Mouse (Mus musculus) midbrain, postnatal 0 days (tissue): Measurements from ENCODE around the gene Rfxank. TPM values are rescaled to one million over a fixed set of nuclear protein-coding genes. Genes with fewer than 3 reads are reported as not detected.

ENCODE experiments used
- ATAC-seq: fragments of 200-750 bp; cut with Nextera tagmentation; 2 replicates; pipeline ENCODE4 v1.8.0; 2017; ENCODE audit warnings: moderate number of reproducible peaks, mild to moderate bottlenecking, moderate TSS enrichment, moderate library complexity; ENCODE audit not compliant: low FRiP score
- DNase-seq: peaks from one replicate; pipeline ENCODE4 v3.0.0-alpha.2; 2015; ENCODE audit warnings: low spot score
- H3K27ac ChIP-seq: fragments of 300-500 bp; sonication (generic); 2 replicates; pipeline ENCODE4 v1.5.1; 2014; ENCODE audit warnings: low read depth, mild to moderate bottlenecking, low read length, mixed read lengths
- H3K27me3 ChIP-seq: fragments of 300-500 bp; sonication (generic); 2 replicates; pipeline ENCODE4 v1.6.1; 2014; ENCODE audit warnings: low read length, control low read depth, mixed read lengths; ENCODE audit not compliant: insufficient read depth
- H3K36me3 ChIP-seq: fragments of 300-500 bp; sonication (generic); 2 replicates; pipeline ENCODE4 v1.6.1; 2014; ENCODE audit warnings: low read length, control low read depth, mixed read lengths; ENCODE audit not compliant: insufficient read depth
- H3K4me1 ChIP-seq: fragments of 300-500 bp; sonication (generic); 2 replicates; pipeline ENCODE4 v1.6.1; 2014; ENCODE audit warnings: mild to moderate bottlenecking, control low read depth, antibody characterized with exemption, low read length, mixed read lengths; ENCODE audit not compliant: insufficient read depth
- H3K4me2 ChIP-seq: fragments of 300-500 bp; sonication (generic); 2 replicates; pipeline ENCODE4 v1.6.1; 2014; ENCODE audit warnings: low read depth, mild to moderate bottlenecking, low read length, mixed read lengths; ENCODE audit not compliant: poor library complexity, severe bottlenecking
- H3K4me3 ChIP-seq: fragments of 300-500 bp; sonication (generic); 2 replicates; pipeline ENCODE4 v1.5.1; 2014; ENCODE audit warnings: low read depth, mild to moderate bottlenecking, low read length, moderate library complexity
- H3K9ac ChIP-seq: fragments of 300-500 bp; sonication (generic); replicated peaks from 2 replicates; pipeline ENCODE4 v1.6.1; 2014; ENCODE audit warnings: mild to moderate bottlenecking, low read length, moderate library complexity, mixed read lengths; ENCODE audit not compliant: poor library complexity, severe bottlenecking
- H3K9me3 ChIP-seq: fragments of 300-500 bp; sonication (generic); 2 replicates; pipeline ENCODE4 v1.6.1; 2016; ENCODE audit warnings: low read length, control low read depth
- CTCF ChIP-seq: IDR thresholded peaks from 2 replicates; pipeline ENCODE4 v1.5.1; 2016; ENCODE audit warnings: antibody characterized with exemption, mild to moderate bottlenecking
- WGBS: fragments of 180-500 bp; shearing (Covaris S2); extraction: QIAGEN DNeasy Blood & Tissue Kit; methylation state at CpG from one replicate; pipeline ENCODE4 v1.1.7; 2014; 5-methylcytosine and 5-hydroxymethylcytosine counted together
- polyA plus RNA-seq: library from polyadenylated mRNA; unstranded; fragments of >200 nt; fragmentation: Nextera tagmentation; extraction: Ambion mirVana; gene quantifications from 2 replicates; pipeline ENCODE4 v1.2.1, GENCODE M21; 2015
- total RNA-seq: library from RNA; depleted of rRNA; stranded (reverse); fragments of >200 nt; gene quantifications from 2 replicates; pipeline ENCODE4 v1.2.3, GENCODE M21; 2014

The Rfxank gene
- total and polyA plus RNA-seq, 2 experiments from 2014 or later: 7.4 to 12.3 TPM

GRCm38 (mm10) chr8:70129309-70129952, 9.5 kb downstream of the Rfxank start:
- DNase-seq: peak; percentile 86

DNA sequence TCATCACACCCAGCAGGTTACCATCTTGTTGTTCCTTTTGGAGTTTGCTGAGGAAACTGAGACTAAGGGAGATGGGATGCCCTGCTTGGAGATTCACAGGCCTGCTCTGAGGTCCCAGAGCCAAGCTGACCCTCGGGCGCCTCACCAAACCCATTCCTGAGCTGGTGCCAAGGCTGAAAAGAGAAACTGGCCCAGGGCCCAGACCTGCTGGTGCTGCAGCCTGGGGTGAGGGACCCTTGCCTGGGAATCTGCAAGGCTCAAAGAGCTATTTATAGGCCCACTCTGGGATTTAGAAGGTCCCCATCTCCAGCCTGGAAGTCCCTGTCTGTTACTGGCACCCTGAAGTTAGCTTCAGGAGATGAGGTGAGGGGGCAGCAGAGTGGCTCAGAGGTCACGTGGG, 10.5 kb downstream of the Rfxank start:
- H3K27ac ChIP-seq: peak overlapping the region; percentile 57; the same call in 1 of the 2 replicates
- H3K9me3 ChIP-seq: no peaks in the 10 kb centered on the region
- H3K36me3 ChIP-seq: no peaks in the 10 kb centered on the region
- ATAC-seq (no peak), DNase-seq (peak; percentile 73)
- H3K27me3 ChIP-seq: no peaks in the 10 kb centered on the region
- no peaks in the 10 kb centered on the region; the same call in 1 of the 2 replicates for H3K4me1 ChIP-seq
- H3K4me2 ChIP-seq: no peak overlapping the region
- no peak overlapping the region for H3K4me3 ChIP-seq
- TF ChIP-seq CTCF: no peak
- no peak overlapping the region for H3K9ac ChIP-seq
- 73% methylated on average over 3 of the region's 3 CpGs for WGBS

More at GRCm38 (mm10) chr8:70129309-70129952, 9.5 kb downstream of the Rfxank start:
- ATAC-seq: peak; percentile 68
- no peak overlapping the region for H3K9ac ChIP-seq
- peaks cover 8% of the 10 kb centered on the region; the same call in 1 of the 2 replicates for H3K36me3 ChIP-seq
- no peaks in the 10 kb centered on the region for H3K9me3 ChIP-seq
- no peaks in the 10 kb centered on the region; the same call in 1 of the 2 replicates for H3K4me1 ChIP-seq
- H3K4me2 ChIP-seq: no peak overlapping the region
- H3K4me3 ChIP-seq: no peak overlapping the region
- no peaks in the 10 kb centered on the region for H3K27me3 ChIP-seq
- WGBS: 54% methylated on average over 9 of the region's 9 CpGs
- H3K27ac ChIP-seq: peak overlapping the region; percentile 57; the same call in 1 of the 2 replicates
- TF ChIP-seq CTCF: no peak

- H3K4me3 ChIP-seq: no peak overlapping the region
- no peak overlapping the region for H3K9ac ChIP-seq
- H3K27ac ChIP-seq: no peak overlapping the region
- no peak for TF ChIP-seq CTCF
- ATAC-seq: no peak
- H3K27me3 ChIP-seq: no peaks in the 10 kb centered on the region
- no peaks in the 10 kb centered on the region for H3K36me3 ChIP-seq
- no peaks in the 10 kb centered on the region for H3K4me1 ChIP-seq
- WGBS: 68% methylated on average over 8 of the region's 8 CpGs
- DNase-seq: no peak
- H3K4me2 ChIP-seq: no peak overlapping the region
- H3K9me3 ChIP-seq: no peaks in the 10 kb centered on the region
Observed at GRCm38 (mm10) chr8:70124992-70125391, 14.0 kb downstream of the Rfxank start.

DNA sequence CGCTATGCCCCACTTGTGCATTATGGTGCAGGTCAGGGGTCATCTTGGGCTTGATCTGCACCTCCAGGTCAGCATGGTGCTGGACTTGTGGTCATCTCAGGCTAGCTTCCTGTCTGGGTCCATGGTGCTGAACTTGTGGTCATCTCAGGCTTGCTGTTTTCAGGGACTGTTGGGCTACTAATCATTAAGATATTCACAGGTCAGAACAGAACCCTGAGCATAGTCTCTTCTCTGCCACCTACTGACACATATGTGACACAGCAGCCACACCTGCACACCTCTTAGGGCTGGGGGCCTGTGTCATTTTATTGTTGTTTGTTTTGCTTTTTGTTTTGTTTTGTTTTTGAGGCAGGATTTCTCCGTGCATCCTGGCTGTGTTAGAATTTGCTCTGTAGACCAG, 16.1 kb downstream of the Rfxank start:
- Histone ChIP-seq H3K9ac (no peak overlapping the region), H3K36me3 (no peaks in the 10 kb centered on the region), H3K4me2 (no peak overlapping the region), H3K27me3 (no peaks in the 10 kb centered on the region), H3K27ac (no peak overlapping the region), H3K9me3 (no peaks in the 10 kb centered on the region), H3K4me1 (peaks cover 2% of the 10 kb centered on the region; the same call in 1 of the 2 replicates), H3K4me3 (no peak overlapping the region)
- DNase-seq: no peak
- 57% methylated on average over 2 of the region's 2 CpGs for WGBS
- peak; percentile 66 for TF ChIP-seq CTCF
- no peak for ATAC-seq

DNA sequence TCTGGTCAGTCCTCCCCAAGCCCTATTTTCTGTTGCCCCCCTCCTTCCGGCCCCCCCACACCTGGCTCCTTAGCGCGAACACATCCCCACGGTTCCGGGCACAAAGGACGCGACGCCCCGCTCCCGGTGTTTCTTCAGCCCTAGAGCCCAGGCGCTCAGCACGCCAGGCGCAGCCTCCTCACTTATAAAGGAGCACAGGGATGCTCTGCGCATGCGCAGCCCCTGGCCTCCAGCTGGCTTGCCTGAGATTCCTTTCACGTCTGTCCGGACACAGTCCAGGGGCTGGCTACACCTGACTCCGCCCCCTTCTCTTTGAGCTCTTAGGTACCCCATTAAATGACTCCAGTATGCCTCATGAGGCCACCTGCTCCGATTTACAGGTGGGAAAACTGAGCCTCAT, 18.3 kb downstream of the Rfxank start, which contains the start of gene Ncan:
Ncan (minus strand) TSS at position 207 of the 400 bp plus-strand sequence.
- no peaks in the 10 kb centered on the region for H3K9me3 ChIP-seq
- peak within 1 kb of the TSS; percentile 96 for H3K27ac ChIP-seq
- ATAC-seq: peak; percentile 51
- peak within 1 kb of the TSS; percentile 61 for H3K4me3 ChIP-seq
- 1% methylated on average over 19 of the region's 19 CpGs for WGBS
- H3K4me2 ChIP-seq: peak within 1 kb of the TSS; percentile 86
- no peaks in the 10 kb centered on the region for H3K36me3 ChIP-seq
- peak within 1 kb of the TSS; percentile 87 for H3K9ac ChIP-seq
- peaks cover 7% of the 10 kb centered on the region; the same call in 1 of the 2 replicates for H3K4me1 ChIP-seq
- no peaks in the 10 kb centered on the region for H3K27me3 ChIP-seq
- DNase-seq: peak; percentile 95
- TF ChIP-seq CTCF: no peak
